Mouse (Mus musculus): ENCODE measurements around the gene Actr8. TPM values are rescaled to one million over a fixed set of nuclear protein-coding genes. Genes with fewer than 3 reads are reported as not detected.

The Actr8 gene
- polyA plus RNA-seq, 1 experiment from 2014 or later: 76.7 TPM

DNA sequence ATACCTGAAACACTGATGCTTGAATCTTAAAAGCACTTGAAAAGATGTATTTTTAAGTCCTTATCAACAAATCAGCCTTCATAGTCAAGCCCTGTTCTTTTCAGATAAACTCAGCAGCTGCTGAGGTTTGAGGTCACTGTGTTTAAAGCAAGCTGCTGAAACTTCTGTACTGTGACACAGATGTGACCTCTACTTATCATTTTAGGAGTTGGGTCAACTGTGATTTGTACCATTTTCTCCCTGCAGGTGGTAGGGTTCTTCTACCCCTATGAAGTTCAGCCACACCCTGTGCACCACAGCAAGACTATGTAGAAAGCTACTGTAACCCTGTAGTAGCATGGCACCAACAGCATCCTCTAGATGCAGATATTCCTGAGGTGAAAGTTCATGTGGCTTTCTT is 19.2 kb downstream of the Actr8 start:
- Histone ChIP-seq H3K4me2 (replicated peaks) (no peak overlapping the region), H3K27ac (no peak overlapping the region), H3K9ac (no peak overlapping the region), H3K4me3 (no peak overlapping the region), H3K4me1 (0 out of 2 replicates have a peak, but pooled peaks cover 5% of the 10 kb centered on the region), H3K36me3 (peaks cover 48% of the 10 kb centered on the region), H3K27me3 (no peaks in the 10 kb centered on the region), H3K9me3 (no peaks in the 10 kb centered on the region)
- no peak for ATAC-seq (ENCODE audit: insufficient number of reproducible peaks, insufficient read depth, low FRiP score, low TSS enrichment)

DNA sequence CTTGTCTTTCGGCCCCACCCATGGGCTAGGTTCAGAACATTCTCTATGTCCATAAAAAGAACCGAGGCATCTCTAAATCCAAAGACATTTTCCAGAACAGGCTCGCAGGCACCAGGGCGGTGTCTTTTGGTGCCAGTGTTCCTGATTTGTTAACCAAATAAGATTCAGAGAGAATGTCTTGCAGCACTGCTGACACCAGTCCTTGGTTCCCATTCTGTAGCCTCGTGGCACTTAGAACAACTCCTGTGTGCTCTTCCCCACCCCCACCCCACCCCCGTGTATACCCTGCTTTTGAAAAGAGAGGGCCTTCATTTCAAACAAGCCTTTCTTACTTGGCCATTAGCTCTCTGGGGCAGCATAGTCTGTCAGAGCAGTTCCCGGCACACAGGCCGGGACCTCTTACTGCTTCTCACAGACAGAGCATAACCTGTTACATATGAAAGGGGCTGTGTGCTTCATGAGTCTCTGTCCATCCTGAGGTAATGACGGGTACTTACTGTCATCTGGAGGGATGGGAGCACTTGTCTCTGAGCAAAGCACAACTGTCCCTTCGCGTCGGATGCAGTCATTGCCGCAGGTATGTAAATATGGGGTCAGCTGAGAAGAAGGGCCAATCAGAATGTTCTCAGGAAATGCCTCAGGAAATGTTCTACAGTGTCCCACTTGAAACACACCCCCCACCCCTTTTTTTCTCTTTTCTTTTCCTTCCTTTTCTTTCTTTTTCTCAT is 20.8 kb downstream of the Actr8 start:
- Histone ChIP-seq H3K9ac (no peak overlapping the region), H3K4me3 (no peak overlapping the region), H3K36me3 (peaks cover 33% of the 10 kb centered on the region), H3K27me3 (no peaks in the 10 kb centered on the region), H3K9me3 (no peaks in the 10 kb centered on the region), H3K27ac (no peak overlapping the region), H3K4me1 (0 out of 2 replicates have a peak, but pooled peaks cover 5% of the 10 kb centered on the region), H3K4me2 (replicated peaks) (no peak overlapping the region)
- 79% methylated on average over 13 of the region's 13 CpGs for WGBS
- no peak for ATAC-seq (ENCODE audit: insufficient number of reproducible peaks, insufficient read depth, low FRiP score, low TSS enrichment)

GRCm38 (mm10) chr14:29999475-29999811 is 21.3 kb downstream of the Actr8 start:
- 87% methylated on average over 3 of the region's 3 CpGs for WGBS

GRCm38 (mm10) chr14:30008733-30009575 is 30.8 kb downstream of the Actr8 start, which contains the start of the genes Il17rb and Chdh:
Gene Il17rb (minus strand): TSS chr14:30008896.
Gene Chdh (plus strand): TSS chr14:30009023.
- peaks cover 25% of the 10 kb centered on the region for H3K27me3 ChIP-seq
- H3K9me3 ChIP-seq: no peaks in the 10 kb centered on the region
- peak within 1 kb of the TSS; percentile 81 for H3K4me2 ChIP-seq (replicated peaks)
- peak within 1 kb of the TSS; percentile 38 for H3K4me3 ChIP-seq
- H3K4me1 ChIP-seq: 0 out of 2 replicates have a peak, but pooled peaks cover 5% of the 10 kb centered on the region
- no peak within 1 kb of the TSS for H3K27ac ChIP-seq
- H3K9ac ChIP-seq: peak within 1 kb of the TSS; percentile 28
- peak; percentile 67 for ATAC-seq (ENCODE audit: insufficient number of reproducible peaks, insufficient read depth, low FRiP score, low TSS enrichment)
- WGBS: 10% methylated on average over 54 of the region's 54 CpGs
- no peaks in the 10 kb centered on the region for H3K36me3 ChIP-seq

More at GRCm38 (mm10) chr14:29999475-29999811, 21.3 kb downstream of the Actr8 start:
- Histone ChIP-seq H3K4me3 (no peak overlapping the region), H3K4me2 (replicated peaks) (no peak overlapping the region), H3K27ac (no peak overlapping the region), H3K9me3 (no peaks in the 10 kb centered on the region), H3K27me3 (no peaks in the 10 kb centered on the region), H3K9ac (no peak overlapping the region), H3K36me3 (peaks cover 27% of the 10 kb centered on the region), H3K4me1 (0 out of 2 replicates have a peak, but pooled peaks cover 5% of the 10 kb centered on the region)
- ATAC-seq (ENCODE audit: insufficient number of reproducible peaks, insufficient read depth, low FRiP score, low TSS enrichment): no peak

DNA sequence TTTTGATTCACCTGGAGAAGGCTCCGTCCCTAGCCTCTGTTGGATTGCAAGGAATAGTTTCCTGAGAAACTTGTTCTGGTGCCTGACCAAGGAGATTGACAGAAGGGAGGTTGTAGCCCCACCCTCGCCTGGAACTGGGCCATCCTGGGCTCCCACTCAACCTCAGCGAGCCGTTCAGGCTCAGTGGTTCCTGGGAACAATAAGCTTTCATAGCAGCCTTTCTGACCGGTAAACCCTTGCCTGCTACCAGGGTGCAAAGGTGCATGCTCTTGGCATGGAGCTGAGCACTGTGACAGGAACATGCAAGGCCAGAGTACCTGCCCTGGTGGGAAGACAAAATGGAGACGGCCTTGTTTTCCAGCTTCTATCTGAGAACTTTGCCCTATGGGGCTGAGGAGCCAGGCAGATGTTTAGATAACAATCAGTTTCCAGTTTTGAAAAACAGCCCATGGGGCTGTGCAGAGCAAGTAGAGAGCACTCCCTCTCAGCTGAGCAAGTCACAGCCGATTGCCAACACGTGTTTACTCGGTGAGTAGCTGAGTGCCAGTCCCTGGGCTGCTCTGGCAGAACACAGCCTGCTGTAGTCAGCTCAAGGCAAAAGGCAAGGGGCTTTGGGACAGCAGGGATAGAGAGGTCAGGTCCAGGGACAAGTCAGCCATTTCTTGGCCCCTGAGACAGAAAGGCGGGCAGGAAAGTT is 31.9 kb downstream of the Actr8 start:
- Histone ChIP-seq H3K9me3 (no peaks in the 10 kb centered on the region), H3K27ac (no peak overlapping the region), H3K4me3 (no peak overlapping the region), H3K27me3 (peaks cover 25% of the 10 kb centered on the region), H3K4me1 (0 out of 2 replicates have a peak, but pooled peaks cover 5% of the 10 kb centered on the region), H3K36me3 (no peaks in the 10 kb centered on the region), H3K9ac (no peak overlapping the region), H3K4me2 (replicated peaks) (no peak overlapping the region)
- WGBS: 64% methylated on average over 10 of the region's 10 CpGs
- ATAC-seq (ENCODE audit: insufficient number of reproducible peaks, insufficient read depth, low FRiP score, low TSS enrichment): no peak

- H3K4me2 ChIP-seq (replicated peaks): no peak overlapping the region
- no peaks in the 10 kb centered on the region for H3K9me3 ChIP-seq
- H3K36me3 ChIP-seq: no peaks in the 10 kb centered on the region
- no peak overlapping the region for H3K27ac ChIP-seq
- ATAC-seq (ENCODE audit: insufficient number of reproducible peaks, insufficient read depth, low FRiP score, low TSS enrichment): no peak
- peaks cover 25% of the 10 kb centered on the region for H3K27me3 ChIP-seq
- whole genome bisulfite sequencing: 79% methylated on average over 10 of the region's 10 CpGs
- 0 out of 2 replicates have a peak, but pooled peaks cover 5% of the 10 kb centered on the region for H3K4me1 ChIP-seq
- no peak overlapping the region for H3K4me3 ChIP-seq
- H3K9ac ChIP-seq: no peak overlapping the region
Observed at GRCm38 (mm10) chr14:30011886-30012560, 33.9 kb downstream of the Actr8 start.

GRCm38 (mm10) chr14:30014487-30014886 is 36.4 kb downstream of the Actr8 start:
- H3K9me3 ChIP-seq: no peaks in the 10 kb centered on the region
- H3K27me3 ChIP-seq: peaks cover 8% of the 10 kb centered on the region
- H3K9ac ChIP-seq: no peak overlapping the region
- no peak for ATAC-seq (ENCODE audit: insufficient number of reproducible peaks, insufficient read depth, low FRiP score, low TSS enrichment)
- no peaks in the 10 kb centered on the region for H3K4me1 ChIP-seq
- no peak overlapping the region for H3K27ac ChIP-seq
- H3K36me3 ChIP-seq: no peaks in the 10 kb centered on the region
- WGBS: 56% methylated on average over 10 of the region's 10 CpGs
- no peak overlapping the region for H3K4me3 ChIP-seq
- no peak overlapping the region for H3K4me2 ChIP-seq (replicated peaks)

GRCm38 (mm10) chr14:30015008-30015407 is 36.9 kb downstream of the Actr8 start:
- Histone ChIP-seq H3K4me2 (replicated peaks) (no peak overlapping the region), H3K27ac (no peak overlapping the region), H3K36me3 (no peaks in the 10 kb centered on the region), H3K27me3 (peaks cover 3% of the 10 kb centered on the region), H3K4me3 (no peak overlapping the region), H3K4me1 (no peaks in the 10 kb centered on the region), H3K9me3 (no peaks in the 10 kb centered on the region), H3K9ac (no peak overlapping the region)
- no peak for ATAC-seq (ENCODE audit: insufficient number of reproducible peaks, insufficient read depth, low FRiP score, low TSS enrichment)
- 71% methylated on average over 1 of the region's 1 CpGs for WGBS

DNA sequence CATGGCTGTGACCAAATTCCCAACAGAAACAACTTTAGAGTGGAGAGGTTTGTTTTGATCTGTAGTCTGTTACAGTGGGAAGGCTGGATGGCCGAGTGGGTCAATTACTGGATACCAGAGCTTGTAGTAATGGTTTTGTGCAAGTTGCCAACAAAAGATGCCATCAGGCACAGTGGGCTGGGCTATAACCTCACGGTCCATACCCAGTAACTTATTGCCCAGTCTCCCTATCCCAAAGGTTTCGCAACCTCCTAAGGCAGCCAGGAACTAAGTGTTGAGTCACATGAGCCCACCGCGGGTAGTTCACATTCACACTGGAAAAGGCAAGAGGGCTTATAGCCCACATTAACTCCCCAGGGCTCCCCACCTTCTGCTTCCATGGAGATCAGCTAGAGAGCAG is 38.5 kb downstream of the Actr8 start:
- 94% methylated on average over 5 of the region's 5 CpGs for WGBS
- Histone ChIP-seq H3K9ac (no peak overlapping the region), H3K4me2 (replicated peaks) (no peak overlapping the region), H3K36me3 (no peaks in the 10 kb centered on the region), H3K27me3 (no peaks in the 10 kb centered on the region), H3K9me3 (no peaks in the 10 kb centered on the region), H3K27ac (no peak overlapping the region), H3K4me1 (no peaks in the 10 kb centered on the region), H3K4me3 (no peak overlapping the region)
- no peak for ATAC-seq (ENCODE audit: insufficient number of reproducible peaks, insufficient read depth, low FRiP score, low TSS enrichment)

DNA sequence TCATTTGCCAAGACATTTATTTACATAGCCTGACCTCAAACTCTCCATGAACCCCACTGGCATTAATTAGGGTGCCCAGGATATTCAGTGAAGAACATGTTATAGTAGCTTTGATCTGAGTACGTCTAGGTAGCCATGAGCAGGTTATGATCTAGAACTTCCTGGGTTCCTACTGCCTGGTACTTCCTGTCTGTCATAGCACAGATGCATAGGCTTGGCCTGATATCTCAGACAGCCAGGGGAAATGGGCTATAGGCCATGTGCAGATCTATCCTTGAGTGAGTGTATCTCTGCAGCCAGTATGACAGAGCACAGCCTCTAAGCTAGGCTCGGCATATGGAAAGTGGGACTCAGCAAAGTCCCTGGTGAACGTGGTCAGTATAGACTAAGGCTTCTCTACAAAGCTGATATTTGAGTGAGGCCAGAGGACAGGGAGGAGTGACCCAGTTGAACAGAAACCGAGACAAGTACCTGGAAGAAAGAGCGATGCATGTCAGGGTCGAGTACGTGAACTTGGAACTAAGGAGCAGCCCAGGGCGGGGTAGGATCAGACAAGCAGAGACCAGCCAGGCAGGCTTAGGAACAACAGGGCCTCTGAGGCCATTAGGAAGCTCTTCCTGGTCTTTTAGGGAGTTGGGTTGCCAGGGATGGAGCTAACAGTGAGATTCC is 39.8 kb downstream of the Actr8 start:
- Histone ChIP-seq H3K9me3 (no peaks in the 10 kb centered on the region), H3K4me2 (replicated peaks) (no peak overlapping the region), H3K27me3 (no peaks in the 10 kb centered on the region), H3K27ac (no peak overlapping the region), H3K4me3 (no peak overlapping the region), H3K36me3 (no peaks in the 10 kb centered on the region), H3K9ac (no peak overlapping the region), H3K4me1 (no peaks in the 10 kb centered on the region)
- WGBS: 89% methylated on average over 8 of the region's 8 CpGs
- ATAC-seq (ENCODE audit: insufficient number of reproducible peaks, insufficient read depth, low FRiP score, low TSS enrichment): no peak

- no peak for ATAC-seq (ENCODE audit: insufficient number of reproducible peaks, insufficient read depth, low FRiP score, low TSS enrichment)
- 93% methylated on average over 4 of the region's 4 CpGs for WGBS
- Histone ChIP-seq H3K36me3 (no peaks in the 10 kb centered on the region), H3K27me3 (no peaks in the 10 kb centered on the region), H3K4me3 (no peak overlapping the region), H3K9me3 (no peaks in the 10 kb centered on the region), H3K4me2 (replicated peaks) (no peak overlapping the region), H3K9ac (no peak overlapping the region), H3K4me1 (no peaks in the 10 kb centered on the region), H3K27ac (no peak overlapping the region)
Observed at GRCm38 (mm10) chr14:30018463-30018801, 40.3 kb downstream of the Actr8 start.
